Mouse (Mus musculus) inflammation-experienced regulatory T-cells, adult 6 months (primary cell): Measurements from ENCODE around the gene Defb11. TPM values are rescaled to one million over a fixed set of nuclear protein-coding genes. Genes with fewer than 3 reads are reported as not detected.
"Not testable (repeated sequence)": the region's sequence is repeated elsewhere in the genome, so short reads cannot be mapped to it uniquely, and the experiment has no call there.

Experiments
- ATAC-seq: one replicate; pipeline ENCODE4 v1.8.0; 2017
- polyA plus RNA-seq, 3 experiments: library from polyadenylated mRNA; unstranded; fragments of 100-300 nt; shearing (Covaris generic); gene quantifications; one replicate each; pipeline ENCODE4 v1.2.1; 2017

Gene Defb11
- not detected for polyA plus RNA-seq

GRCm38 (mm10) chr8:21906290-21906689 is at the start of gene Defb11:
TSS of gene Defb11 (minus strand) at chr8:21906412.
- ATAC-seq, result not testable (repeated sequence)

- no peak for ATAC-seq
These were observed 49.1 kb upstream of the Defb11 start for GRCm38 (mm10) chr8:21955321-21955720.

GRCm38 (mm10) chr8:21947311-21948017 is 41.3 kb upstream of the Defb11 start:
- no peak for ATAC-seq

- ATAC-seq, result no peak
These were observed 40.2 kb upstream of the Defb11 start, which contains the start of gene Defb13 for GRCm38 (mm10) chr8:21946462-21946861. TSS of gene Defb13 (plus strand) at chr8:21946762.

GRCm38 (mm10) chr8:21938052-21938451 is 31.8 kb upstream of the Defb11 start, which contains the start of gene Defb35:
TSS of gene Defb35 (plus strand) at chr8:21938352.
- not testable (repeated sequence) for ATAC-seq

- ATAC-seq, result no peak
These were observed 26.4 kb upstream of the Defb11 start, which contains the start of gene Defb15 for GRCm38 (mm10) chr8:21932610-21933009. TSS of gene Defb15 (minus strand) at chr8:21932710.

- ATAC-seq, result not testable (repeated sequence)
These were observed 24.5 kb upstream of the Defb11 start for GRCm38 (mm10) chr8:21930754-21931153.

GRCm38 (mm10) chr8:21915625-21916024 is 9.4 kb upstream of the Defb11 start:
- no peak for ATAC-seq

- ATAC-seq, result no peak
These were observed 6.3 kb upstream of the Defb11 start for GRCm38 (mm10) chr8:21912554-21912953.

GRCm38 (mm10) chr8:21911931-21912330 is 5.7 kb upstream of the Defb11 start:
- ATAC-seq, result no peak

- not testable (repeated sequence) for ATAC-seq
These were observed 20.9 kb downstream of the Defb11 start, which contains the start of gene Defb9 for GRCm38 (mm10) chr8:21885321-21885720. TSS of gene Defb9 (minus strand) at chr8:21885421.

- ATAC-seq, result not testable (repeated sequence)
These were observed 47.6 kb downstream of the Defb11 start, which contains the start of gene Defb10 for GRCm38 (mm10) chr8:21858586-21858985. TSS of gene Defb10 (plus strand) at chr8:21858901.

Other genes with a start within 250 kb of the Defb11 start
- gene Defa34, start 240.6 kb downstream of the Defb11 start, polyA plus RNA-seq, result not detected
- not detected for gene AY761184, start 202.8 kb downstream of the Defb11 start, polyA plus RNA-seq
- gene Defa24, start 171.9 kb downstream of the Defb11 start, polyA plus RNA-seq, result not detected
- not detected for gene Defb50, start 82.9 kb downstream of the Defb11 start, polyA plus RNA-seq
- gene Defb2, start 66.5 kb downstream of the Defb11 start, polyA plus RNA-seq, result not detected
- not detected for gene Defb10, start 47.5 kb downstream of the Defb11 start, polyA plus RNA-seq
- gene Defb9, start 21.0 kb downstream of the Defb11 start, polyA plus RNA-seq, result not detected
- not detected for gene Defb15, start 26.3 kb upstream of the Defb11 start, polyA plus RNA-seq
- gene Defb35, start 31.9 kb upstream of the Defb11 start, polyA plus RNA-seq, result not detected
- gene Defb13, start 40.4 kb upstream of the Defb11 start, polyA plus RNA-seq, result not detected
- not detected for gene Fam90a1a, start 52.3 kb upstream of the Defb11 start, polyA plus RNA-seq
- gene Ccdc70, start 63.4 kb upstream of the Defb11 start, polyA plus RNA-seq, result not detected
- under 1 TPM; 0.07 to 0.14 (median 0.13) TPM for gene Atp7b, start 153.9 kb upstream of the Defb11 start, polyA plus RNA-seq
- 10 to 100 TPM; 20.0 to 28.1 (median 21.0) TPM for gene Alg11, start 154.3 kb upstream of the Defb11 start, polyA plus RNA-seq
- gene Nek5, start 218.6 kb upstream of the Defb11 start, polyA plus RNA-seq, result under 1 TPM in 1 of 3 experiments, not detected in 2; 0.24 TPM